Mouse (Mus musculus) v-Abl transformed pro-B cells (cell line): ENCODE measurements at regions not wholly inside any gene's neighbourhood (a gene's known extent, or its start where the extent isn't known, plus 50 kb on each side); places are given as distances from the start of the nearest gene placed in this dataset.

Source experiments
- in situ Hi-C, 2 experiments: fragments of 400-800 bp; cut with MboI; formaldehyde crosslinking; loops; one replicate each; pipeline ENCODE4 v1.15.1; 2025; ENCODE audit not compliant: unreplicated experiment in 2 of 2

DNA sequence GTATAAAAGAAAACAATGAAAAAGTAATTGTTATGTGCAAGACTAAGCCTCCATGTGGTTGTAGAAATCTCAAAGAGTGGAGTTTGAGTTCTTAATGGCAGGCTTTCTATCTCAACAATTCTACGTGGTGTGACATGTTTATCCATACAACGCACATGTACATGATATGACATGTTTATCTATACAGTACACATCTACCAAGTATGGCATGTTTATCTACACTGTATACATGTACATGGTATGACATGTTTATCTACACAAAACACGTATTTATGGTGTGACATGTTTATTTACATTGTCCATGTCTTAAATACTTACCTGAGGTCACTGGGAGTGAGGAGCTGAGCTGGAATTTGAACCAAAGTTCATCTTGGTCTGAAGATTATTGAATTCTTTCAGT lies 57.4 kb upstream of the Dapk1 start:
- in situ Hi-C loops, result no loop called here

DNA sequence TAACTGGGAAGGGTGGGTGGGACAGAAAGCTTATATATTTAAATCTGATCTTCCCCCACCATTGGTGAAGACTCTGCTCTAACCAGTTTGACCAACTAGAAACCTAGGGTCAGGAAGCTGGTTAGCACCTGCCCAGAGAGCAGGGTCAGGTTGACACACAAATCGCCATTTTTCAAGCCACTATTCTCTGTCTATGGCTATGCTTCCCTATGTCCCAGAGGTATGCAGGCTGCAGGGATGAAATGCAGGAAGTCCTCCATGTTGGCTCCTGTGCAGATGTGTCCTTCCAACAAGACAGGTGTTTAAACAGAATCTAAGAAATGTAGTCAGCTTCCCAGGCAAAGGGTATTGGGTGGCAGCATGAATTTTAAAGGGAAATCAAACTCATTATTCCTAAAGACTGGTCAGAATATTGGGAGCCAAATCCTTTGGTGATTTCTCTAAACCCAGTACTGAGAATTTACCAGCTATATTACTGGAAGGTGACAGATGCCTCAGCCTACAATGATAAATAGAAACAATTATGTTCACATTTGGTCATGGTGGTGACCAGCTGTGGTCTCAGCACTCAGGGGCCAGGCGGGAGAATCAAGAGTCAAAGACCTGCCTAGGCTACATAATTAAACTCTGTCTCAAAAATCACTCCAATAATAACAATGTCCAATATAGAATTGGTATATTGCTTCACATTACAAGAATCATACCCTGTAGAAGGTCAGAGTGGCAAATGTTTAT lies 55.6 kb upstream of the Dapk1 start:
- in situ Hi-C loops, result no loop called here
